Mouse (Mus musculus) hindbrain, embryonic 14.5 days (tissue): ENCODE results near the gene Rnaseh2b. TPM values are rescaled to one million over a fixed set of nuclear protein-coding genes. Genes with fewer than 3 reads are reported as not detected.

Experiments
- ATAC-seq: fragments of 200-750 bp; cut with Nextera tagmentation; 2 replicates; pipeline ENCODE4 v1.8.0; 2017; ENCODE audit warnings: moderate number of reproducible peaks, mild to moderate bottlenecking, moderate TSS enrichment, moderate library complexity; ENCODE audit not compliant: low FRiP score
- DNase-seq: peaks from one replicate; pipeline ENCODE4 v3.0.0-alpha.2; 2015; ENCODE audit warnings: low spot score
- H3K27ac ChIP-seq: fragments of 300-500 bp; sonication (generic); 2 replicates; pipeline ENCODE4 v1.5.1; 2014; ENCODE audit warnings: mild to moderate bottlenecking, moderate library complexity
- H3K27me3 ChIP-seq: fragments of 300-500 bp; sonication (generic); 2 replicates; pipeline ENCODE4 v1.6.1; 2014; ENCODE audit warnings: mild to moderate bottlenecking, low read length, mixed read lengths; ENCODE audit not compliant: control insufficient read depth, insufficient read depth
- H3K36me3 ChIP-seq: fragments of 300-500 bp; sonication (generic); replicated peaks from 2 replicates; pipeline ENCODE4 v1.6.1; 2014; ENCODE audit not compliant: control insufficient read depth, insufficient read depth
- H3K4me1 ChIP-seq: fragments of 300-500 bp; sonication (generic); replicated peaks from 2 replicates; pipeline ENCODE4 v1.6.1; 2014; ENCODE audit warnings: antibody characterized with exemption, low read length, mixed read lengths; ENCODE audit not compliant: control insufficient read depth, insufficient read depth
- H3K4me2 ChIP-seq: fragments of 300-500 bp; sonication (generic); replicated peaks from 2 replicates; pipeline ENCODE4 v1.6.1; 2014; ENCODE audit warnings: mild to moderate bottlenecking, moderate library complexity
- H3K4me3 ChIP-seq: fragments of 300-500 bp; sonication (generic); replicated peaks from 2 replicates; pipeline ENCODE4 v1.5.1; 2014; ENCODE audit warnings: mild to moderate bottlenecking, low read length
- H3K9ac ChIP-seq: fragments of 300-500 bp; sonication (generic); 2 replicates; pipeline ENCODE4 v1.6.1; 2014
- H3K9me3 ChIP-seq: fragments of 300-500 bp; sonication (generic); 2 replicates; pipeline ENCODE4 v1.6.1; 2016; ENCODE audit warnings: low read length; ENCODE audit not compliant: control insufficient read depth
- WGBS: fragments of 180-500 bp; shearing (Covaris S2); extraction: QIAGEN DNeasy Blood & Tissue Kit; methylation state at CpG from one replicate; pipeline ENCODE4 v1.1.7; 2014; 5-methylcytosine and 5-hydroxymethylcytosine counted together
- polyA plus RNA-seq: library from polyadenylated mRNA; unstranded; fragments of >200 nt; fragmentation: Nextera tagmentation; extraction: Ambion mirVana; gene quantifications from 2 replicates; pipeline ENCODE4 v1.2.1, GENCODE M21; 2014

Rnaseh2b gene
- polyA plus RNA-seq, 1 experiment from 2014 or later, result 29.7 TPM

DNA sequence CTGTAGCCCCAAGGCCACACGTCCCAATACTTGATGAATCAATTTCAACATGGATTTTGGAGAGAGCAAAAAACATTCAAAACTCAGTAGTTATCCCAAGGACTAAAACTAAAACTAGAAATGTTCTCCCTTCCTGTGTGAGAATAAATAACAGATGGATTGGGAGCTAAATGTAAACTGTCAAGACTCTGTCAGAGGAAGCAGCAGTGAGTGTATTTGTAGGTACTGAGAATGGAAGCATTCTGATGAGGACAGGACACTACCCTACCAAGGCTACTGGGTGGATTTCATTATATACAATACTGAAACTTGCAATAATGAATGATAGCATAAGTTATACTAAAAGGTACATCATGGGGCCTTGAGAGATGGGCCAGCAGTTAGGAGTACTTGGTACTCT, 6.4 kb downstream of the Rnaseh2b start:
- DNase-seq, result no peak
- Histone ChIP-seq H3K36me3 (no peaks in the 10 kb centered on the region), H3K4me1 (no peaks in the 10 kb centered on the region), H3K27ac (no peak overlapping the region), H3K9ac (no peak overlapping the region), H3K4me3 (no peak overlapping the region), H3K4me2 (no peak overlapping the region), H3K27me3 (no peaks in the 10 kb centered on the region; the same call in 1 of the 2 replicates), H3K9me3 (no peaks in the 10 kb centered on the region)
- no peak for ATAC-seq
- 85% methylated on average over 1 of the region's 1 CpGs for WGBS

DNA sequence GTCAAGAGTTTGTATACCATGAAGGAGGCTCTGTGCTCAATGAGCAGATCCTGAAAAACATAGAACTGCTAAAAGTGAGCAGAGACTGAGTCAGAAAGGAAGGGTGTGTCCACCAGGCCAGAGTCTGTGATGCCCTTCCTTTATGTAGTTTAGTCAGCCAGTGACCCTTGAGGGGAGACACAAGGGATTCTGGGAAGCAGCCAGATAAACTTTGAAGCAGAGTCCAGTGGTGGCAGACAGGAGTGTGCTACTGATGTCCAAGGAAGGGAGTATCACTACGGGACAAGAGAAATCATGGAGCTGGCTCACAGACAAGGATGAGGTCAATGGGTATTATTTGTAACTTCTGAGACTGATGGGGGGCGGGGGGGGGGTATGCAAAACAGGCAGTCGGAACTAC, 7.6 kb downstream of the Rnaseh2b start:
- Histone ChIP-seq H3K9ac (no peak overlapping the region), H3K4me2 (no peak overlapping the region), H3K27ac (no peak overlapping the region), H3K27me3 (no peaks in the 10 kb centered on the region), H3K4me1 (no peaks in the 10 kb centered on the region), H3K4me3 (no peak overlapping the region), H3K36me3 (no peaks in the 10 kb centered on the region), H3K9me3 (no peaks in the 10 kb centered on the region)
- DNase-seq (no peak), ATAC-seq (no peak)
- 71% methylated on average over 2 of the region's 3 CpGs for WGBS

DNA sequence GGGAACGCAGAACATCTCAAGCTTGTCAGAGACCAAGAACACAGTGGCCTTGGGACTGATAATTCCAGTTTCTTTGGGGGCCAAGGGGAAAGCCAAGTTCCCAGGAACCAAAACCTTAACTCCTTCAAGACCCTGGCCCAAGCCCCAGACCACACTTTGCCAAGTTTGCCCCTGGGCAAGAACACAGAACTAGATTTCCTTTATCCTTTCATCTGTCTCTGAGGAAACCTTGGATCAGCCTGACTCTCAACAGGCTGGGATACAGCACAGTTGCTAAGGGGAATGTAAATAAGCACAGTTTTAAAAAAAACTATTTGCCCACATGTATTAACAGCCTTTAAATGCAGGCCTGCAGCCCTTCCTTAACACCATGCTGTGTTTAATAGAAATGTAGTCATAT, 15.2 kb downstream of the Rnaseh2b start:
- Histone ChIP-seq H3K9me3 (no peaks in the 10 kb centered on the region), H3K27ac (no peak overlapping the region), H3K4me2 (no peak overlapping the region), H3K27me3 (no peaks in the 10 kb centered on the region), H3K36me3 (no peaks in the 10 kb centered on the region), H3K4me1 (0 out of 2 replicates have a peak, but pooled peaks cover 3% of the 10 kb centered on the region), H3K9ac (no peak overlapping the region), H3K4me3 (no peak overlapping the region)
- ATAC-seq, result no peak
- WGBS, result 100% methylated on average over 1 of the region's 1 CpGs
- DNase-seq, result no peak

DNA sequence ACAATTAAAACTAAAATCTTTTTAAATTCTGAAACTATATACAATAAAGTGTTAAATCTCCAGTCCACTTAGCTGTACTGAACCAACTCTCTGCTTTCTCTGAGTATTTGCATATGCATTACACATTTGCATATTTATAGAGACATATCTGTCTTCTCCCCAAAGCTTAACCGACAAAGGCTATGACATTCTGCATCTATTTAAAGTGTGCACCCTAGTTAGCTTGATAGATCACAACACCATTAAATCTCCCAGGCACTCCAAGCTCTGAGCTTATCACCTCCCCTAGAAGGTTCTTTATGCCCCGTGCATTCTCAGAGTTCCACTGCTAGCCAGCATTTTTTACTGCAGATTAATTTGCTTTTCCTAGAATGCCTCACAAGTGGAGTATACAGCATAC, 16.6 kb downstream of the Rnaseh2b start:
- DNase-seq (no peak), ATAC-seq (no peak)
- no peaks in the 10 kb centered on the region for H3K27me3 ChIP-seq

DNA sequence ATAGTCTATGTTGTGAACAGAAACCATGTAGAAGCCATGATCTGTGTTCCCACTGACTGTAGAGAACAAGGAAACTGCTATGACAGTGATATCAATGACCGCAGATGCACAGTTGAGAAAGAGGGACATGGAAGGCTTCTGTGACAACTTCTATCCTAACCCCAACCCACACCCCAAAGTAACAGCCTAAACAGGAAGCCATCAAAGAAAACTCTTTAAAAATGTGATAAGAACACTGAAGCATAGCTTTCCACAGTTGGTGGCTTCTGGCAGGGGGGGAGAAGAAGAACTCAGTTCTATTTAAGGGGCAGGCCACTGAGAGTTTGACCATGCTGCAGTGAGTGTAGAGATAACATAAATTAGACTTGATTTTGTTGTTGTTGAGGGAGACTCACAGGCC, 19.3 kb downstream of the Rnaseh2b start:
- DNase-seq (no peak), ATAC-seq (no peak)
- Histone ChIP-seq H3K4me1 (0 out of 2 replicates have a peak, but pooled peaks cover 3% of the 10 kb centered on the region), H3K27ac (no peak overlapping the region), H3K9me3 (no peaks in the 10 kb centered on the region), H3K4me3 (no peak overlapping the region), H3K4me2 (no peak overlapping the region), H3K27me3 (no peaks in the 10 kb centered on the region), H3K36me3 (no peaks in the 10 kb centered on the region), H3K9ac (no peak overlapping the region)
- 100% methylated on average over 1 of the region's 1 CpGs for WGBS

More for the DNA sequence above, 16.6 kb downstream of the Rnaseh2b start:
- Histone ChIP-seq H3K4me3 (no peak overlapping the region), H3K27ac (no peak overlapping the region), H3K36me3 (no peaks in the 10 kb centered on the region), H3K9ac (no peak overlapping the region), H3K9me3 (no peaks in the 10 kb centered on the region), H3K4me1 (0 out of 2 replicates have a peak, but pooled peaks cover 3% of the 10 kb centered on the region), H3K4me2 (no peak overlapping the region)
- WGBS, result 24% methylated on average over 2 of the region's 2 CpGs

DNA sequence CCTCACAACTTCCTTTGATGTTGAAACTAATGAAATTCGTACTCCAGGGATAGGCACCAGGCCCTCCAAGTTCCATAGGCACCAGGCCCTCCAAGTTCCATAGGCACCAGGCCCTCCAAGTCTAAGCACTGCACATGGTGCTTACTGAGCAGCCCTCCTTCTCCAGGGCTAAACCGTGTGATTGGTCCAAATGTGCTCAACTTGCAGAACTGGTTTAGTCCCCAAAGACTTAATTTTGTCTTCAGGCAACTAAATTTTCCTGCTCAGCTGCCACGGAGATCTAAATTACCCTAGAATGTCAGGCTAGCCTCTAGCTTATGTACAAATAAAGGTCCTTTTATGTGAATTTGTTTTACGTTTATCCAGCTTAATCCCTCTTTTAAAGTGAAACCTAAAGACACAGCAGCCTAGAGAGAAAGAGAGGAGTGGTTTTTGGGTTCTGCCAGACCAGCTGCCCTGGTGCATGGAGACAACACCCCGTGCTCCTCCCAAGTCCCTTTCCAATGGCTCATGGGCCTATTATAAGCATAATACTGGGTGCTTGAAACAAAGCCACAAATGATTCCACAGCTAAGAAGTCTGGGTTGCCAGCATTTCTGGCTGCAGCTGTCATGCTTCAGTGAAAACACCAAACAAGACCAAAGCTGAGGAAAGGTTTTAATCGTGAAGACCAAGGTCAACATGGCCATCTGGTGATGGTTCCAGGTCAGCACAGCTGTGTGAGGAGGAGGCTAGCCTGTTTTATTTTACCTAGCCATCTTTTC, 30.4 kb downstream of the Rnaseh2b start:
- DNase-seq (no peak), ATAC-seq (no peak)
- WGBS, result 54% methylated on average over 6 of the region's 6 CpGs
- Histone ChIP-seq H3K4me2 (no peak overlapping the region), H3K4me1 (no peaks in the 10 kb centered on the region), H3K9me3 (no peaks in the 10 kb centered on the region), H3K27ac (no peak overlapping the region), H3K9ac (no peak overlapping the region), H3K4me3 (no peak overlapping the region), H3K27me3 (no peaks in the 10 kb centered on the region), H3K36me3 (no peaks in the 10 kb centered on the region)

DNA sequence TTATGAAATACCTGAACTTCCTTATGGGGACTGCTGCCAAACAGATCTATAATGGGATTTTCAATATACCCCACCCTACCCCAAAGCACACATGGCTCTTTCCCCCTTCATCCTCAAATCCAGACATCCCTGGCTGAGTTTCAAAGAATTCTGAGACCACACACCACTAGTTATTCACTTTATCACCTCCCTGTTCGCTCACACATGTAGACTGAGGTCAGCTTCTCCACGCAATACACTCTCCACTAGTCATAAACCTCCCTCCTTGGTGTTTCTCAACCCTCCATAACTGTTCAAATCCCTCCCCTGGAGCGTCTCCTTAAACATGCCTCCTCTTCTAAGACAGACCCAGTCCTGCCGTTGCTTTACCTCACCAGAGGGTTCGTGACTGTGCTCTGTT, 31.1 kb downstream of the Rnaseh2b start:
- no peak for DNase-seq
- H3K4me1 ChIP-seq, result no peaks in the 10 kb centered on the region
- H3K9ac ChIP-seq, result no peak overlapping the region
- H3K36me3 ChIP-seq, result no peaks in the 10 kb centered on the region
- H3K27me3 ChIP-seq, result no peaks in the 10 kb centered on the region
- ATAC-seq, result no peak
- H3K4me3 ChIP-seq, result no peak overlapping the region
- H3K4me2 ChIP-seq, result no peak overlapping the region
- 92% methylated on average over 5 of the region's 5 CpGs for WGBS
- no peaks in the 10 kb centered on the region for H3K9me3 ChIP-seq
- no peak overlapping the region for H3K27ac ChIP-seq

DNA sequence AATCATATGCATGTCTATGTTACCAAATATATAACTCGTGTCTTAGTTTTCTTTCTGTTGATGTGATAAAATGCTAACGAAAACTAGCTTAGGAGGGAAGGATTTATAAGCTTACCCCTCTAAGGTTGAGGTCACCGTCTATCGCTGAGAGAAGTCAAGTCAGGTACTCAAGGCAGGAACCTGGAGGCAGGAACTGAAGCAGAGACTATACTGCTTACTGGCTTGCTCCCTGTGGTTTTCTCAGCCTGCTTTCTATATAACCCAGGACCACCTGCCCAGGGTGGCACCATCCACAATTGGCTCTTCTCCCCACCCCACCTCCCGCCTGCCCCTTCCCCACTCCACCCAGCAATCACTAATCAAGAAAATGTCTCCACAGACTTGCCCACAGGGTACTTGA, 32.6 kb downstream of the Rnaseh2b start:
- no peak overlapping the region for H3K27ac ChIP-seq
- H3K4me2 ChIP-seq, result no peak overlapping the region
- H3K9ac ChIP-seq, result no peak overlapping the region
- ATAC-seq, result no peak
- no peaks in the 10 kb centered on the region for H3K36me3 ChIP-seq
- WGBS, result 93% methylated on average over 5 of the region's 5 CpGs
- no peak for DNase-seq
- no peaks in the 10 kb centered on the region for H3K27me3 ChIP-seq
- no peaks in the 10 kb centered on the region for H3K9me3 ChIP-seq
- no peaks in the 10 kb centered on the region for H3K4me1 ChIP-seq
- H3K4me3 ChIP-seq, result no peak overlapping the region

DNA sequence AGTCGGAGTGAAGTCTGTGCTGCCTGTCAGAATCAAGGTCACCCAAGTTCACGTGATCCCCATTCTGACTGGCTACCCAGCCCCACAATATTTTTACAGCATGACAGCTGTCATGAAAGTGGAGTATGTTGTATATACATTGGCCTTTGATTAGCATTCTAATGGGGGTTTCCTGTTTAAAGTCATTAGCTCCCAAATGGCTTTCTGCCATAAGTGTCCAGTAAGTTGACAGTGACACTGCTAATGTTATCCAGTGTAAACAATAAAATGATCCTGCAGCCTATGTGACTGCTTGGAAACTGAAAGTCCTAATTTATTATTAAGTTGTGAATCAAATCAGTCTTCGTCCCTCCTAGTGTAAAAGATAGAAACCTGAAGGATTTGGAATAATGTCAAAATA, 33.6 kb downstream of the Rnaseh2b start:
- Histone ChIP-seq H3K4me3 (no peak overlapping the region), H3K4me2 (no peak overlapping the region), H3K4me1 (no peaks in the 10 kb centered on the region), H3K36me3 (no peaks in the 10 kb centered on the region), H3K27ac (no peak overlapping the region), H3K27me3 (no peaks in the 10 kb centered on the region), H3K9me3 (no peaks in the 10 kb centered on the region), H3K9ac (no peak overlapping the region)
- 88% methylated on average over 3 of the region's 3 CpGs for WGBS
- no peak for DNase-seq
- ATAC-seq, result no peak

DNA sequence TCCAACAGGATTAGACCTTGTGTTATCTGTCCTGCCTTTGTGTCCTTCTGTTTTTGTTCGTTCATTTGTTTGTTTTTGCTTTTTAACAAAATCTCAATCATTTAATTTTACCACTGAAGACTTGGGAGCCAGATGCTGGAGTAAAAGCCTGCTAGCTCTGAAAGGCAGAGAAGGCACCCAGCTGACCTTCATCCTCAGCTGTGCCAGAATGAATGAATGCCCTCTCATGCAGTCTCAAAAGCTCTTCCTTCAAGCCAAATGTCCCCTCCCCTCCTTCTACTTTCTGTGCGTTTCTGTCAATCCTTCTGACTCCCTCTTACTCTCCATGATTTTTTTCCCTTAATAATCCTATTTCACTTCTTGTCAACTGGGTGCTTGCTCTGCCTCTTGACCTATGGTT, 34.8 kb downstream of the Rnaseh2b start:
- ATAC-seq (no peak), DNase-seq (no peak)
- 20% methylated on average over 2 of the region's 2 CpGs for WGBS
- H3K27me3 ChIP-seq, result no peaks in the 10 kb centered on the region
- H3K4me1 ChIP-seq, result 0 out of 2 replicates have a peak, but pooled peaks cover 4% of the 10 kb centered on the region
- no peak overlapping the region for H3K27ac ChIP-seq
- no peak overlapping the region for H3K4me3 ChIP-seq
- no peak overlapping the region for H3K9ac ChIP-seq
- H3K4me2 ChIP-seq, result no peak overlapping the region
- no peaks in the 10 kb centered on the region for H3K9me3 ChIP-seq
- no peaks in the 10 kb centered on the region for H3K36me3 ChIP-seq
